In genomic region chr13:112371729-112372128, GRCm38 (mm10) we compare ENCODE assay signal across 34 mouse cellular contexts.
"Had no signal": no experiment of that assay in that cellular context is flagged by ENCODE, and none has a peak within 500 bp of the region (broad histone marks: within the 10 kb centered on the region; RNA-seq: fewer than 3 reads in every experiment).

No protein-coding gene starts in this region.

- DNase-seq: heart, postnatal 10 days; heart, postnatal 14 days; heart, postnatal 36 days; heart, postnatal 4 days; kidney, adult 11 months; kidney, adult 18-20 months; kidney, adult 2 months; kidney, adult 8-10 months; kidney, adult 9 months; kidney, postnatal 10 days; kidney, postnatal 14 days; kidney, postnatal 25 days; kidney, postnatal 36 days; kidney, postnatal 4 days; layer of hippocampus, adult 9-11 months; layer of hippocampus, postnatal 36 days had no signal

- H3K4me3 ChIP-seq: heart, embryonic 12.5 days; heart, embryonic 13.5 days; heart, embryonic 15.5 days; hindbrain, embryonic 10.5 days; hindbrain, embryonic 12.5 days; hindbrain, embryonic 13.5 days; hindbrain, embryonic 15.5 days; intestine, embryonic 15.5 days; kidney, embryonic 15.5 days; layer of hippocampus, adult 2 months; left cerebral cortex, adult 2 months had no signal

- H3K9ac ChIP-seq: heart, embryonic 12.5 days; heart, embryonic 13.5 days; heart, embryonic 15.5 days; hindbrain, embryonic 12.5 days; hindbrain, embryonic 13.5 days; hindbrain, embryonic 14.5 days; hindbrain, embryonic 15.5 days; intestine, embryonic 15.5 days; kidney, embryonic 15.5 days had no signal

- H3K9me3 ChIP-seq: heart, embryonic 12.5 days; heart, embryonic 13.5 days; heart, embryonic 15.5 days; hindbrain, embryonic 10.5 days; hindbrain, embryonic 12.5 days; hindbrain, embryonic 13.5 days; hindbrain, embryonic 15.5 days; intestine, embryonic 15.5 days; kidney, embryonic 15.5 days had no signal

- H3K4me1 ChIP-seq: intestine, embryonic 15.5 days had no signal

- H3K4me2 ChIP-seq: heart, embryonic 12.5 days; heart, embryonic 13.5 days; heart, embryonic 15.5 days; hindbrain, embryonic 12.5 days; hindbrain, embryonic 13.5 days; hindbrain, embryonic 14.5 days; hindbrain, embryonic 15.5 days; intestine, embryonic 15.5 days; kidney, embryonic 15.5 days had no signal

- ATAC-seq: hindbrain, embryonic 16.5 days; hindbrain, postnatal 0 days; inflammation-experienced regulatory T-cells, adult 6 months; intestine, embryonic 15.5 days; intestine, embryonic 16.5 days; intestine, postnatal 0 days had no signal

- H3K36me3 ChIP-seq: heart, embryonic 12.5 days; heart, embryonic 13.5 days; heart, embryonic 15.5 days; hindbrain, embryonic 10.5 days; hindbrain, embryonic 12.5 days; hindbrain, embryonic 13.5 days; hindbrain, embryonic 15.5 days; intestine, embryonic 15.5 days; kidney, embryonic 15.5 days had no signal

- H3K27me3 ChIP-seq: heart, embryonic 12.5 days; heart, embryonic 13.5 days; heart, embryonic 15.5 days; hindbrain, embryonic 12.5 days; hindbrain, embryonic 13.5 days; hindbrain, embryonic 15.5 days; intestine, embryonic 15.5 days; kidney, embryonic 15.5 days had no signal

- H3K27ac ChIP-seq: heart, embryonic 13.5 days; heart, embryonic 15.5 days; hindbrain, embryonic 10.5 days; hindbrain, embryonic 12.5 days; hindbrain, embryonic 13.5 days; hindbrain, embryonic 14.5 days; hindbrain, embryonic 15.5 days; hindbrain, postnatal 0 days; intestine, embryonic 15.5 days; kidney, embryonic 15.5 days; kidney, postnatal 0 days; layer of hippocampus, adult 2 months; left cerebral cortex, adult 2 months had no signal
